Mouse (Mus musculus) layer of hippocampus, adult 9-10 months (tissue): ENCODE results near the gene Apopt1.

Source experiments
- DNase-seq: peaks from one replicate; pipeline ENCODE4 v3.0.0; 2022; ENCODE audit warnings: low spot score

The Apopt1 gene

DNA sequence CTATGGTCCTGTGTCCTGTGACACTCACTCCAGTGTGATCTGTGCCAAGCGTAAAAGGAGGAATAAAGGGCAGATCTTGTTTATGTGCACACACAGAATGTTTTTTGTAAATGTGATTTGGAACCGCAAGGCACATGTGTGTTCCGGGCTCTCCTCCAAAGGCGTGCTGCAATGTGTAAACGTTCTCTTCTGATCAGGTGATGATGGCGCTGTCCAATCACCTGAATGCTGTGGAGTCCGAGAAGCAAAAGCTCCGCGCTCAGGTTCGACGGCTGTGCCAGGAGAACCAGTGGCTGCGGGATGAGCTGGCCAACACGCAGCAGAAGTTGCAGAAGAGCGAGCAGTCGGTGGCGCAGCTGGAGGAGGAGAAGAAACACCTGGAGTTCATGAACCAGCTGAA, 61.1 kb downstream of the Apopt1 start:
- no peak for DNase-seq

DNA sequence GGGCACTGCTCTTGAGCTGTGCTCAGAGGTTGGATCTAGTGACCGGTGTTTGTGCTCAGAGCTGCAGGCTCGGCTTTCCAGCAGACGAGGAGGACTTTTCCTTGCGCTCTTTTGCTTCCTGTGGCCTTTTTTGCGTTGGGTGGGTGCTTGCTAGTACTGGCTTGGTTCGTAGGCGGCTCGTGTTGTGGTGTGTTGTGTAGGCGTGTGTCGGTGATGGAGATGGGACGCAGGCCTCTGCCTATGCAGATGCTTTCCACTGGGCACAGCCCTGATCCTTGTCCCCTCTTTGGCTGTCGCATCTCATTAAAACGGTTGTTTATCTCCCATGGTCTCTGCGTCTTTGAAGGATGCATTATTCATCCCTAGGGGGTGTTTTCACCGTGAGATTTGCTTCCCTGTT, 61.8 kb downstream of the Apopt1 start:
- no peak for DNase-seq

DNA sequence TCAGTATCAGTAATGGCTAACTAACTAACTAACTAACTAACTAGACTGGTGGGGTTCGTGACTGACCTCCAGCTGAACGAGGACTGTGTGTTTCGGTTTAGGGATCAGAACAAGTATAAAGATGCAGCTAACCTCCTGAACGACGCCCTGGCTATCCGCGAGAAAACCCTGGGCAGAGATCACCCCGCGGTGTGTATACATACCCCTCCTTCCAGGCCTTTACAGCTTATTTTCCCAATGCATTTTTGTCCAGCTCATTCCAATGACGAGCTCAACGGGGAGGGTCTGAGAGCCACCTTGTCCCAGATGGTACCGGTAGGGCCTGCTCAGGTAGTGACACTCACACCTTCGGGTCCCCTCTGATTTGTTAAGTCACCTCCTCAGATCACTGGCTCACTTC, 64.9 kb downstream of the Apopt1 start:
- no peak for DNase-seq

DNA sequence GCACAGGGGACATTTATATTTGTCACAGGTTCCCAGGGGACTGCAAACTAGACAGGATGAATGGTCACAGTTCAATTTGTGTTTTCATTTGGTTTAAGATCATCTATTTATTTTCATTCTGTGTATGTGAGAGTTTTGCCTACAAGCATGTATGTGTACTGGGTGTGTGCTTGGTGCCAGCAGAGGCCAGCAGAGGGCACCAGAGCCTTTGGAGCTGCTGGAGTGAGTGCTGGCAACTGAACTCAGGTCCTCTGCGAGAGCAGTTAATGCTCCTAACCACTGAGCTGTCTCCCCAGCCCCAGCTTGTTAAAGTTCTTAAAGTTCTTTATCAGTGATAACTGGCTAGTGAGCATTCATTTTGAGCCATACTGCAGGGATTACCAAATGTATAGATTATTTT, 66.5 kb downstream of the Apopt1 start:
- no peak for DNase-seq

DNA sequence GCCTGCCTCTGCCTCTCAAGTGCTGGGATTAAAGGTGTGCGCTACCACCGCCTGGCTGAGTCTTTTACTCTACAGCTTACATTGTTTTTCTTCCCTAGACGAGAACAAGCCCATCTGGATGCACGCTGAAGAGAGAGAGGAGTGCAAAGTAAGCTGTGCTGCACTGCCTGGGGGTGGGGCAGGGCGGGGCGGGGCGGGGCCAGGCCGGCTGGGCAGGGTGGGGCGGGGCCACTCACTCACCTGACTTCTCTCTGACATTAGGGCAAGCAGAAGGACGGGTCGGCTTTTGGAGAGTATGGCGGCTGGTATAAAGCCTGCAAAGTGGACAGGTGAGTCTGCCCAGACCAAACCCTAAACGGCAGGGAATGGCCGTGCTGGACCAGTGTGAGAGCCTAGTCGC, 72.1 kb downstream of the Apopt1 start:
- no peak for DNase-seq

DNA sequence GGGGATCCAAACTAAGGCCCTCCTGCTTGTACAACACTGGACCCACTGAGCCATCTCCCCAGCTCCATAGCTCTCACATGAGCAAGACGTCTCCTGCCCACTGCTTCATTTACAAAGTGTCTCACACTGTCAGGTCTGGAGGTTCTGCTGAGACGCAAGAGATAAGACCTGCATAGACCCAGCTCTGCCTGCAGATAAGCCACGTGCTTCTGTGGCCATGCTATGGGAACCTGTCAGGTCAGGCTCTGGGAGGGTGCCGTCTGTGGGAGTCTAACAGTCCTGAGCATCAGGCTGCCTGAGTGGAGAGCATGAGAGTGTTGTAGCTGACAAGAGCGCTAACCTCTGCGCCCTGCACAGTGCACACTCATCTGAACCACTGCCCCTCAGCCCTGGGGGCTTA, 74.0 kb downstream of the Apopt1 start:
- no peak for DNase-seq

DNA sequence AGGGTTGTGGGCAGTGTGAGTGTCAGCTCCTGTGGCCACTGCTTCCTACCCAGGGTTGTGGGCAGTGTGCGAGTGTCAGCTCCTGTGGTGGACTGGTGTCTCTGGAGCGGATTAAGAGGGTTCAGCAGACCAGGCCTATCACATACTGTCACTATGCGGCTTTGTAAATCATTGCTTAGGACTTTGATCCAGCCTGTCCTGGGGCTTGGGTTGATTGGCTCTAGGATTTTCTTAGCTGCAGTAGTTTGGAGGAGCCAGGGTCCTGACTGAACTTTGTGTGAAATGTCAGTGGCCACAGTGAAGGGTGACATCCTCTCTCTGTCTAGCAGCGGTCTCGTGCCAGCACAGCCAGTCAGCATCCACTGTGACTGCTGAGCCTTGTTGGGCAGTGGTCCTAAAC, 77.0 kb downstream of the Apopt1 start:
- DNase-seq: no peak

DNA sequence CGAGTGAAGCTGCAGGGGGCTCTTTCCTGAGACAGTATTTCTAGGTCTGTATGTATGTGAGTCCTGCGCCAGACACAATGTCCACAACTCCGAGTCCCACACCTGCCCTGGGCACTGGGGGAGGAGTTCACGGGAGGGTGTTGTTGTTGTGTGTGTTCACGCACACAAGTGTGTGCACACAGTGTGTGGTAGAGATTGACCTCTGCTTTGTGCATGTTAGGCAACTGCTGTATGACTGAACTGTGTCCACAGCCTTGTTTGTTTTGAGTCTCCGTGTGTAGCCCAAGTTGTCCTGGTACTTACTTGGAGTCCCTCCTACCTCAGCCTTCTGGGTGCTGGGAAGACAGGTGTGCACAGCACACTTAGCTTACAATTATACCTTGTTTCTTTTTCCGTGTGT, 77.6 kb downstream of the Apopt1 start:
- DNase-seq: no peak

DNA sequence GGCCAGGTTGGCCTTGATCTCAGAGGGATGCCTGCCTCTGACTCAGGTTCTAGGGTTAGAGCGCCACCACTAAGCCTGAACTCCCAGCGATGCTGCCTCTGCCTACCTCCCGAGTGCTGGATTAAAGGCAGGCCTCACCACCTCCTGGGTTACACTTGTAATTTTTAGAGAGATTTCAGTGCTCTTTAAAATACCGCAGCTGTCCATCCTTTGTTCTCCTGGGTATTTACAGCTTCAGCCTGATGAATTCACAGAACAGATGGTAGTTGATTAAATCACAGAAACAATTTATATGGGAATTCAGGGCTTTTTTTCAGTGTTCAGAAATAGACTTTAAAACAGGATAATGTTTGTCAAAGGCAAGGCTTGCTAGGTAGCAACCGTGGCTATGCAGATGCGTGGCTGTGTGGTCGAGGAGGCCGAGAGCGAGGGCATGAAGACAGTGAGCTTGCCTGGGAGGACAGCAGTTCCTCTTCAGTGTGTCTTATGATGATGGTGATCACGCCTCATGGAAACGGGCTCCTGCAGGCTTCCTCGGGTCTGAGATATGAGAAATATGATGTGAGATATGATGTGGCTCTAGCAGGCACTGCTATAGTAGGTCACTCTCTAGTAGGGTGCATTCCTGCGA, 78.5 kb downstream of the Apopt1 start:
- DNase-seq: no peak

DNA sequence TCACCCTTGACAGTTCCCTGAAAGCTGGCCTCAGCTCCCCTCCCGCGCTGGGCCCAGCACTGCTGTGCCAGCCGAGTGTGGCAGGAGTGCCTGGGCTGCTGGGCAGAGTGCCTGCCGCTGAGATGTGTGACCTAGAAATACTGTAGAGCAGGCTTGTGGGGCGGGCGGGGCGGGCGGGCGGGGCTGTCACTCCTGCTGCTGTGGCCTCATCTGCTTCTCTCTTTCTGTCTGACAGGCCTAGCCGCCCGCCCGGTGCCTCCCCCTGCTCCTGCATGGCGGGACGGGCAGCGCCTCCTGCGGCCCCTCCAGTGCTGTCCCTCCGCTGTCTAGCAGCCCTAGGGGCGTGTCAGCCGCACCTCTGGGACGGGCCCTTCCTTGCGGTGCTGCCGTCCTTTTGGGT, 81.0 kb downstream of the Apopt1 start:
- no peak for DNase-seq

DNA sequence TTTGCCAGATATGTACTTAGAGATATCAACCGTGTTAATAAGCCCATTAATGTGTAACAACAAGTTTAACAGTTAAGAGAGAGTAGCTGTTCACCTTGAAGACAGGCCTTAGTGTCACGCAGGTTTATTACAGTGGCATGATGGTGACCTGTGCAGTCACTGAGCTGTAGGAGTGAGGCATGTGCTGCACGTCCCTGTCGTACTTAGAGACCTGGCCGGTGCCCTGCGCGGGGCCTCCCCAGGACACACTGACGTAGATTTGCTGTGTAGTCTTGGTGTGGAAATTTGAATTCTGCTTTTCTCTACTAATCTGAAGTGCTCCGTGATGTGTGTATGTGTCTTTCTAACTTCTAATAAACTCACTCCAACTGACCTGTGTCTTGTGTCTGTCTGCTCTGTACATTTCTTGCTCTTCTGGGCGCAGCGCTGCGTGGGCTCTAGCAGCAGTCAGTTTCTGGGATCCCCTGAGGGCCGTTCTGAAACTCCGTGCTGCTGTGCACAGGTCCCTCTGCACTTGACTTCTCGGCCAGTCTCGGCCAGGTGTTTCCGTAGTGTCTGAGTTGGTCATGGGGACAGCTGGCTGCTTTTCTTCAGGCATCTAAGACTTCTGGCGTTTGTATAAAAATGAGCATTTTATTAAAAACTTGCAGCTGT, 81.6 kb downstream of the Apopt1 start:
- no peak for DNase-seq

DNA sequence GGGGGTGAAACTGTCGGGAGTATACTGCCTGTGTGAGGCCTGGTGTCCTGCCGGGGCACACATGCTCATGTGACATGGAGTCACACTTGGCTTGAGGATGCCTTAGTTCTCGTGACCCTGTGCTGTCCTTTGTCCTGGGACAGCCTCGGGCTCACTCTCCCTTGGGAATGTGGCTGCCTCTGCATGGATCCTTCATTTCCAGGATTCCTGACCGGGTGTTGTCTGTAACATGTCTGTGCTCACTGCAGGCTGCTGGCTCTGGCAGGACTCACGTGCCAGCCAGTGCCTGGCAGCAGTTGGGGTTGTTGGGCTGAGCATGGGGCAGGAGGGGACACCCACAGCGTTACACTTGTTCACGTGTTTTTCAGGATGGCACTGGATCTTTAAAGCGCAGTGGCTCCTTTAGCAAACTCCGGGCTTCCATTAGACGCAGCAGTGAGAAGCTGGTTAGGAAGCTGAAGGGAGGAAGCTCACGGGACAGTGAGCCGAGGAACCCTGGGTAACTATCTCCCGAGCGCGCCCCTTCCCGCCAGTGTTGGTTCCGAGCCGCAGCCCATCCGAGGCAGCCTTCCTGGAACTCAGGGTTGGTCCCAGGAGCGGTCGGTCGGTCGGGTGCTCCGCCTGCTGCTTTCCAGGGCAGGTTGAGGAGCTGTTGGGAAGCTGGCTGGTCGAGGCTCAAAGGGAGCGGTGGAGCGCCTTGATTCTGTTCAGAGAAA, 82.3 kb downstream of the Apopt1 start:
- DNase-seq: no peak

DNA sequence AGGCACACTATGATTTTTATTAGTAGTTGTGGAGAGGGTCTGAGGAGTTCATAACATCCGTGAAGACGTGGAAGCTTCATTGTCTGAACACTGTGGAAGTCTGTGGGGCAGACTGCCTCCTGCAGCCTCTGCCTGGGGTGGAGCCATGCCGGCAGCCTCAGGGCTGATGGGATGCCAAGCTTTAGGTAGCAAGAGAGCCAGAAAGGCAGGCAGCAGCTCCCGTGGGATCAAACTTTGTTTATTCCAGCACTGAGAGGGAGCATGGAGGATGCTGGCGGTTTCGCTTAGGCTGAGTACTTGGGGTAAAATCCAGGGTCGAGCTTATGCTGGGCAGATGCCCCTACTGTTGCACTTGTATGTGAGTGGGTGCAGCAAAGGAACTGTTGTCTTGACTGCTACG, 84.2 kb downstream of the Apopt1 start:
- no peak for DNase-seq

DNA sequence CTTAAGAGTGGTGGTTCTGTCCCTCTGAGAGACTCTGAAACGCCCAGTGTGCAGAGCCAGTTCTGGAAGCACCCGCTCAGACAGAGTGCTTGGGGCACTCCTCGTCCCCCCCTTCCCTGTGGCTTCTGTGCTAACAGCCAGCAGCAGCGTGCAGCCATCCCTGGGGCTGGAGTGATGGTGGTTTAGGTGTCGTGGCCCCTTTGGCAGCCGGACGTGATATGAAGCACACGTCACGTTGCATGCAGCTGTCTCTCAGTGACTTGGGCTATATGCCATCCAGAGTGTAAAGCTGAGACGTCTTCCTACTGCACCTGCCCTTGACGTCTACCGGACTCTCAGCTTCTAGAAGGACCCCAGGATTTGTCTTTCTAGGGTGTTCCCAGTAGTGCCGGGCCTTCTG, 85.4 kb downstream of the Apopt1 start:
- no peak for DNase-seq

DNA sequence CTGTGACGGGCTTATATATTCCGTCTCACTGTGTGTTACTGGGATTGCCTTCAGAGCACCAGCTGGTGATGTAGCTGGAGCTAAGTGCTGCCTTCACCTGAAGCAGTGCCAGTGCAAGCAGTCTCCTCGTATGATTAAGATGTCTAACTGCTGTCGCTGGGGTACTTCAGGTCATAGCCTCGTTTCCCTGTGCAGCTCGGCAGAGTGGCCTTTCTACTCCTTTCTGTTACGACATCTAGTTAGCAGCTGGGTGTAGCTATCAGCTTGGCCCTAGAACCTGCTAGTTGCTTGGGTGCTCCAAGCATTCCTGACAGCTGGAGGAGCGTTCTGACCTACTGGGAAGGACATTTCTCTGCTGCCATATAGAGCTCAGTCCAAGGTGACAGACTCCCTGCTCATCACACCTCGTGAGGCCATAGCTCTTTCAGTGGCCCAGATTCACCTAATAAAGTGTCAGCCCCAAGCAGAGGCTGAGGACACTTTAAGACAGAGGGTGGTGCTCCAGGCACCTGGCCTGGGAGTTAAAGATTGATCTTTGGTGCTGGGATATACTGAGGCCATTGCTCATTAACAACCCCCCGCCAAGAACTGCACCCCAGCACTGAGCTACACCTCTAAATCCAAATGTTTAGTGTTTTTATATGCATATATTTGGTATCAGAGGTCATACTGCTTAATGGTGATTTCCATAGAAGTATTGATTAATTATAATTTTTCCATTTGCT, 87.6 kb downstream of the Apopt1 start:
- DNase-seq: no peak

DNA sequence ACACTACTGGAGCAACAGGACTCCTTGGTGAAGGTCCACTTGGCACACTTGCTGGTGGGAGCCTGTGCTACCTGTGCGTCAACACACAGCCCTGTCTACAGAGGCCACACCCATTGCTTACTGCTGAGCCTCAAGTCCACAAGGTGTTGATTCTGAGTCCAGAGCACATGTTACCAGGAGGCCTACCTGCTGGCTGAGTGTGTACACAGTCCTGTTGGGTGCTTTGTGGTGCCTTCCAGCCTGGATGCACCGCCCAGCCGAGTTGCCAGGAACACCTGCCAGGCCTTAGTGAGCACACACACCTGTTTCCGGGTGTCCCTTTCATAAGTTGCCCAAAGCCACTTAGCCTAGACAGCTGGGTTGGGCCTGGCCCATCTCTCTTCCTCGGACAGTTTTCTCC, 90.5 kb downstream of the Apopt1 start:
- DNase-seq: no peak
